Mouse (Mus musculus): ENCODE results near the gene a.
A peak's percentile ranks its signal among the peaks of the same experiment; 100 is the strongest.

The a gene

GRCm38 (mm10) chr2:154790656-154791483, at the start of gene a, which contains the start of gene Raly:
Gene a (plus strand): TSS chr2:154791402.
Gene Raly (plus strand): TSS chr2:154791096.
- peak; percentile 93 for DNase-seq (ENCODE audit: low read depth)

- no peak for DNase-seq (ENCODE audit: low read depth)
These were observed 48.0 kb upstream of the a start for GRCm38 (mm10) chr2:154742911-154743819.

GRCm38 (mm10) chr2:154743915-154744314, 47.3 kb upstream of the a start:
- DNase-seq (ENCODE audit: low read depth) = no peak

GRCm38 (mm10) chr2:154748383-154748782, 42.8 kb upstream of the a start:
- DNase-seq (ENCODE audit: low read depth) = no peak

GRCm38 (mm10) chr2:154749046-154750036, 41.9 kb upstream of the a start:
- DNase-seq (ENCODE audit: low read depth) = no peak

GRCm38 (mm10) chr2:154751924-154752323, 39.3 kb upstream of the a start:
- no peak for DNase-seq (ENCODE audit: low read depth)

GRCm38 (mm10) chr2:154754068-154754560, 37.1 kb upstream of the a start:
- DNase-seq (ENCODE audit: low read depth) = no peak

GRCm38 (mm10) chr2:154755791-154756190, 35.4 kb upstream of the a start:
- no peak for DNase-seq (ENCODE audit: low read depth)

- DNase-seq (ENCODE audit: low read depth) = no peak
These were observed 33.5 kb upstream of the a start for GRCm38 (mm10) chr2:154757691-154758090.

- no peak for DNase-seq (ENCODE audit: low read depth)
These were observed 32.7 kb upstream of the a start for GRCm38 (mm10) chr2:154758454-154758853.

GRCm38 (mm10) chr2:154763226-154763625, 28.0 kb upstream of the a start:
- no peak for DNase-seq (ENCODE audit: low read depth)

GRCm38 (mm10) chr2:154764828-154765497, 26.2 kb upstream of the a start:
- DNase-seq (ENCODE audit: low read depth) = no peak

GRCm38 (mm10) chr2:154765554-154766008, 25.6 kb upstream of the a start:
- DNase-seq (ENCODE audit: low read depth) = no peak

- no peak for DNase-seq (ENCODE audit: low read depth)
These were observed 24.2 kb upstream of the a start for GRCm38 (mm10) chr2:154767051-154767450.

- no peak for DNase-seq (ENCODE audit: low read depth)
These were observed 21.3 kb upstream of the a start, which contains the start of gene Gm14214 for GRCm38 (mm10) chr2:154769930-154770329. Gene Gm14214 (minus strand): TSS chr2:154770030.

- DNase-seq (ENCODE audit: low read depth) = no peak
These were observed 19.6 kb upstream of the a start for GRCm38 (mm10) chr2:154771604-154772003.

GRCm38 (mm10) chr2:154774032-154774431, 17.2 kb upstream of the a start:
- DNase-seq (ENCODE audit: low read depth) = no peak

GRCm38 (mm10) chr2:154776496-154776895, 14.7 kb upstream of the a start:
- no peak for DNase-seq (ENCODE audit: low read depth)

- DNase-seq (ENCODE audit: low read depth) = no peak
These were observed 11.6 kb upstream of the a start for GRCm38 (mm10) chr2:154779648-154780047.

GRCm38 (mm10) chr2:154782361-154782760, 8.8 kb upstream of the a start:
- DNase-seq (ENCODE audit: low read depth) = no peak
